Mouse (Mus musculus) liver, adult 2 months (tissue): ENCODE data around the gene Vmn1r1.
"Not testable (repeated sequence)": the region's sequence is repeated elsewhere in the genome, so short reads cannot be mapped to it uniquely, and the experiment has no call there.

Source experiments
- CTCF ChIP-seq: fragments of 200-500 bp; IDR thresholded peaks from 2 replicates; pipeline ENCODE4 v1.5.1; 2011; ENCODE audit warnings: low read depth, low read length, control low read depth
- POLR2A ChIP-seq: fragments of 200-500 bp; IDR thresholded peaks from 2 replicates; pipeline ENCODE4 v1.6.1; 2011; ENCODE audit warnings: low read length, control low read depth; ENCODE audit not compliant: insufficient read depth; ENCODE audit errors: extremely low read depth

GRCm38 (mm10) chr1:182170206-182170605 is 5.9 kb upstream of the Vmn1r1 start:
- TF ChIP-seq CTCF, POLR2A: not testable (repeated sequence)
